20 mouse cellular contexts compared by ENCODE assay signal in genomic region chr1:72176239-72176638, GRCm38 (mm10). TPM values are rescaled to one million over a fixed set of nuclear protein-coding genes. Genes with fewer than 3 reads are reported as not detected.
DNase-seq lines count a peak whose midpoint lies in the region; ATAC-seq lines count a peak whose summit lies in the region.
"Had no signal": no experiment of that assay in that cellular context is flagged by ENCODE, and none has a peak within 500 bp of the region (broad histone marks: within the 10 kb centered on the region; RNA-seq: fewer than 3 reads in every experiment).

No protein-coding gene starts in this region.

- no peaks in the 10 kb centered on the region for H3K9me3 ChIP-seq in heart, embryonic 16.5 days (replicated peaks; ENCODE audit: control insufficient read depth, low read length)
- H3K9me3 ChIP-seq: hindbrain, embryonic 10.5 days; limb, embryonic 15.5 days; midbrain, embryonic 13.5 days; neural tube, embryonic 12.5 days had no signal

- H3K27me3 ChIP-seq in heart, embryonic 16.5 days (ENCODE audit: control insufficient read depth, insufficient read depth, low read length) = no peaks in the 10 kb centered on the region
- H3K27me3 ChIP-seq: limb, embryonic 15.5 days; midbrain, embryonic 13.5 days; neural tube, embryonic 12.5 days had no signal

- peak overlapping the region; percentile 34 for H3K4me2 ChIP-seq in heart, embryonic 16.5 days (ENCODE audit: low read depth, low read length)
- H3K4me2 ChIP-seq: limb, embryonic 15.5 days; midbrain, embryonic 13.5 days; neural tube, embryonic 12.5 days had no signal

- peaks cover 2% of the 10 kb centered on the region for H3K4me1 ChIP-seq in heart, embryonic 16.5 days (ENCODE audit: control insufficient read depth, insufficient read depth, low read length)
- H3K4me1 ChIP-seq: limb, embryonic 15.5 days; neural tube, embryonic 12.5 days had no signal

- WGBS in heart, embryonic 16.5 days = 37% methylated on average over 6 of the region's 6 CpGs

- peak; percentile 31 to 55 for DNase-seq in frontal cortex, postnatal 36 days (ENCODE audit: low spot score in 2 of 2)
- DNase-seq in frontal cortex, postnatal 25 days (ENCODE audit: low spot score in 2 of 2) = no peak
- DNase-seq in heart, adult 11 months = no peak
- DNase-seq in right cerebral cortex, adult 2 months (ENCODE audit: low spot score in 2 of 2) = peak; percentile 27 to 41
- no peak for DNase-seq in right cerebral cortex, postnatal 14 days
- DNase-seq: adrenal gland, postnatal 25 days; cerebellum, adult 18-20 months; cerebellum, postnatal 25 days; embryo, embryonic 11 days; kidney, postnatal 10 days; liver, postnatal 0 days; lung, postnatal 10 days had no signal

- no peak for ATAC-seq in heart, embryonic 16.5 days (replicated peaks; ENCODE audit: extremely low read depth, insufficient read depth, low FRiP score)
- ATAC-seq in megakaryocyte progenitor cell, adult 5-6 weeks (replicated peaks; ENCODE audit: poor library complexity) = no peak
- ATAC-seq: hindbrain, postnatal 0 days; intestine, postnatal 0 days; liver, postnatal 0 days; midbrain, embryonic 13.5 days had no signal

- no peaks in the 10 kb centered on the region for H3K36me3 ChIP-seq in heart, embryonic 16.5 days (ENCODE audit: control insufficient read depth, insufficient read depth)
- H3K36me3 ChIP-seq: hindbrain, embryonic 10.5 days; limb, embryonic 15.5 days; midbrain, embryonic 13.5 days; neural tube, embryonic 12.5 days had no signal

- H3K4me3 ChIP-seq in heart, embryonic 16.5 days (ENCODE audit: low read length) = no peak overlapping the region
- H3K4me3 ChIP-seq: hindbrain, embryonic 10.5 days; limb, embryonic 15.5 days; midbrain, embryonic 13.5 days; neural tube, embryonic 12.5 days had no signal

- peak overlapping the region; percentile 40; the same call in 1 of the 2 replicates for H3K27ac ChIP-seq in heart, embryonic 16.5 days (ENCODE audit: low read length)
- H3K27ac ChIP-seq: hindbrain, embryonic 10.5 days; hindbrain, postnatal 0 days; limb, embryonic 15.5 days; midbrain, embryonic 13.5 days; neural tube, embryonic 12.5 days had no signal

- H3K9ac ChIP-seq in heart, embryonic 16.5 days (ENCODE audit: low read length) = no peak overlapping the region
- H3K9ac ChIP-seq: limb, embryonic 15.5 days; liver, postnatal 0 days; midbrain, embryonic 13.5 days; neural tube, embryonic 12.5 days had no signal

RNA-seq across cellular contexts. Expression of gene Mreg, which starts 35.9 kb away (rescaled TPM):
- 9.5 and 18.8 TPM in 2 replicates for polyA plus RNA-seq in heart, embryonic 16.5 days (2015; fragmentation: Nextera tagmentation; extraction: Ambion mirVana)
- 1.3 TPM in 2 replicates for total RNA-seq in megakaryocyte progenitor cell, adult 5-6 weeks (2015)
- 1.6 and 2.5 TPM in 2 replicates for total RNA-seq in megakaryocyte progenitor cell, adult 5-6 weeks (2017)

Comparison
In these comparisons a context has a peak if more than half of its experiments do, and no peak if none do; other contexts are left out.
1. DNase-seq: peak in frontal cortex, postnatal 36 days (2 of 2) and right cerebral cortex, adult 2 months (2 of 2); none in frontal cortex, postnatal 25 days (0 of 2), heart, adult 11 months (single experiment) and right cerebral cortex, postnatal 14 days (single experiment).